Mouse (Mus musculus): ENCODE data around the gene BC055324.

Gene BC055324

DNA sequence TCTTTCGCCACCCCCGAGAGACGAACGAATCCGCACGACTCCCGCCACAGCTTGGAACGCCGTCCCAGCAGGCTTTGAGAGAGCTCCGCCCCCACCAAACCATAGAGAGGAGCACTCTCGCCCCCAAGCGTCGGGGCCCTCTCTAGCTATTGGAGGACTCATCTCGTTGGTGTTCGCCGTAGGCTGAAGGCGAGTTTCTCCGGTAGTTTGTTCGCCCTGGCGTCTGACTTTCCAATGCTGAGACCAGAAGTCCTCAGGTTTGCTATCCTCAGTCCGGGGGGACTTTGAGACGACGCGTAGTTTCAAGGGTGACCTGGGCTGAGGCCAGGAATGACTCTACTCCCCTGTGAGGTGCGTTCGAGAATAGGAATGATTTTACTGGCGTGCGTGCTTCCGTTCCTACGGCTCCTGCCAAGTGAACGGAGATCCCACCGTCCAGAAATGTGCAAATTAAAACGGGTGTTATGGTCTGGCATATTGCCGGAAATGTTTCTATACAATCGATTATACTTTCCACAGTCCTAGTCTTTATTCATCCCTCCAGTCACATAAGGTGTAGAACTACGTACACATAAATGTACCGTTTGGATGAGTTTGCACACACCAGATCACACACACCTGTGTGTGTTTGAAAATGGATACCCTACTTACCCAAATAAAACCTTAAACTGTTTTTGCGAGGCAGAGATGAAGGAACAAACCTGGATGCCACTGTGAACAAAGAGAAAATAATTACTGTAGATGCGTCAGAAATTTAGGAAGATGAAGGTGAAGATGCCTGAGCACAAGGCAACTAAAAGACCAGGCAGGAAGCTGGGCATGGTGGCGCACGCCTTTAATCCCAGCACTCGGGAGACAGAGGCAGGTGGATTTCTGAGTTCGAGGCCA is at the start of gene BC055324, which contains the start of gene Mettl18:
Gene BC055324, minus strand, starts transcription at position 76 of the 888 bp plus-strand sequence.
Gene Mettl18, plus strand, starts transcription at position 169 of the 888 bp plus-strand sequence.
- in situ Hi-C loops (cut with MboI; ENCODE audit: unreplicated experiment in 2 of 2): no loop called here

DNA sequence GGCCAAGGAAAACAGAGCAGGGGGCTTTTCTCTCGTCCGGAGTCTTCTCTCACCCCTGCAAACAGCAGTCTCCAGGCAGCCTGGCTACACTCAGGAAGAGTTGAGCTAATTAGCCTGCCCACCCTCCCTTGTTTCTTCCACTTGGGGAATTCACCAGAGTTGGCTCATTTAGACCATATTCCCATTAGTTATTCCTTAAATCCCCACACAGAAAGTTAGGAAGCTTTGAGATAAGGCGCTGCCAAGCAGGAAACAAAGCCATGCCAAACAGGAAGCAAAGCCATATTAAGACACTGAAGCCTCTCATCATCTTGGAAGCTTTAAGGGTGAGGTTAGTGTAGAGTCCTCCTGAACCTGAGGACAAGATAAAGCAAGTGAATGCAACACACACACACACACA is 49.0 kb upstream of the BC055324 start:
- in situ Hi-C loops (cut with MboI; ENCODE audit: unreplicated experiment in 2 of 2): no loop called here

DNA sequence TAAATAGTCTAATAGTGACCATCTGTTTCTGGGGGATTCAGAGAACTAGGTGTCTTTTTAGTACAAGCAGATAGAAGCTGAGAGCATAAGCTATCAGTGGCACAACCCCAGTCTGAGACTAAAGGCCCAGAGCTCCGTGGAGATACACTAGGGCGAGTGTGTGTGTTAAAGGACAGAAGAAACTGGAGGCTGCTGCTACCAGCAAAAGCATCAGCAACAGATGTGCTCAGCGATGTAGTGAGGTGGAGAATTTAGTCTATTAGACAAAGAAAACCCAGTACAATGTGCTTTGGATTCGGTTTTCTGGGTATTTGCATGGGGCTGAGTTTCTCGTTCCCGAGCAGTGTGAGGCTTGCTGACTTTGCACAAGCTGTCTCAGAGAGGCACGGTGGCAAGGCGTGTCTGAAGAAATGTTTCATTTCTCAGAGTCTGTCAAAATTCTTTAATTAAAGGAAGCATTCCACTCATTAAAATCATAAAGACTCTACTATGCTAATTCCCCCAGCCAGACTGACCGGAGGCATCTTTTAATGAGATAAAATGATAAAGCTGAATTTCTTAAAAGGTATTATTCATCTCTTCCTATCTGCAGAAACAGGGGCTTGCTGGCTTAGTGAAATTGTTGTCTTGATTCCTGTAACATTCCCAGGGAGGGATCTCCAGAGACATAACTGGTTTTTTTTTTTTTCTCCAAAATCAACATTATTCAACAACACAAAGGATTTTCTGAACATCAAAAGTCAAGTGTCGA is 46.0 kb upstream of the BC055324 start:
- in situ Hi-C loops (cut with MboI; ENCODE audit: unreplicated experiment in 2 of 2): no loop called here

- in situ Hi-C loops (cut with MboI; ENCODE audit: unreplicated experiment in 2 of 2): no loop called here
Observed at GRCm38 (mm10) chr1:164027416-164027815, 32.8 kb upstream of the BC055324 start.

DNA sequence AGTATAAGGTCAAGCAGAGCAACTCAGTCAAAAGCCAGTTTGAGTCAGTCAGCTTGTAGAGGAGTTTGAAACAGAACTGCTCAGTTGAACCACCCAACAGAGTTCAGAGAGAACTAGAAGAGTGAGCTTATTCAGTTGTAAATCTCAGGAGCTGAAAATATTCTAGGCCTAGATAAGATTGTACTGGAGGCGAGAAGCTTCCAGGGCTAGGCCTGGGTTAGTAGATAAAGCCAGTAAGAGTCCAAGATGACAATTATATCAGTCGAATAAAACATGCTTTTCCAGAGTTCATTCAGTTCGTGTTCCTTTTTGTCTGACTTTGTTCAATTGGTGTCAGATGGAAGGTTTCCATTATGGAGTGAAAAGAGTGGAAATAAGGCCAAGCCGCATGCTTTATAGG is 31.1 kb upstream of the BC055324 start:
- in situ Hi-C loops (cut with MboI; ENCODE audit: unreplicated experiment in 2 of 2): no loop called here

- in situ Hi-C loops (cut with MboI; ENCODE audit: unreplicated experiment in 2 of 2): loop anchor here in 1 of 2 experiments (25.0 kb wide), 1 partner anchor 1090 kb away; no protein-coding TSS in a partner anchor
Observed at GRCm38 (mm10) chr1:164022106-164022505, 27.5 kb upstream of the BC055324 start.

GRCm38 (mm10) chr1:164020746-164021145 is 26.1 kb upstream of the BC055324 start:
- in situ Hi-C loops (cut with MboI; ENCODE audit: unreplicated experiment in 2 of 2): loop anchor here in 1 of 2 experiments (25.0 kb wide), 1 partner anchor 1092 kb away; no protein-coding TSS in a partner anchor

DNA sequence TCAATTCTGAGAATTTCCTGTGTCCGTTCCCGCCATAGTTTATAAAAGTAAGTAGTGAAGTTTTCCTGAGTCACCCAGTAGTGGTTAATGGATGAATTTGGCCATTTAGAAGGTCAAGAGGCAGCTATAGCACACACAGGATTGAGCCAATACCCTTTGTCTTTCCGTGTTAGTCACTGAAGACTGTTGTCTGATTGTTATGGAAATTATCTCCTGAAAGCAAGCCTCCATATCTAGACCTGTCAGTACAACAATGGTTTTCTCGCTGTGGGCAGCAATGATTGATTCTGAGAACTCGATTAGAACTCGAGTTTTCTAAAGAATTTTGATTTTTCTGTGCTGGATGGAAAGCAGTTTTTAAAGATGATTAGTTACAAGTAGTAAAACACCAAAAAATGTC is 25.2 kb upstream of the BC055324 start:
- in situ Hi-C loops (cut with MboI; ENCODE audit: unreplicated experiment in 2 of 2): loop anchor here in 1 of 2 experiments (25.0 kb wide), 1 partner anchor 1093 kb away; no protein-coding TSS in a partner anchor

DNA sequence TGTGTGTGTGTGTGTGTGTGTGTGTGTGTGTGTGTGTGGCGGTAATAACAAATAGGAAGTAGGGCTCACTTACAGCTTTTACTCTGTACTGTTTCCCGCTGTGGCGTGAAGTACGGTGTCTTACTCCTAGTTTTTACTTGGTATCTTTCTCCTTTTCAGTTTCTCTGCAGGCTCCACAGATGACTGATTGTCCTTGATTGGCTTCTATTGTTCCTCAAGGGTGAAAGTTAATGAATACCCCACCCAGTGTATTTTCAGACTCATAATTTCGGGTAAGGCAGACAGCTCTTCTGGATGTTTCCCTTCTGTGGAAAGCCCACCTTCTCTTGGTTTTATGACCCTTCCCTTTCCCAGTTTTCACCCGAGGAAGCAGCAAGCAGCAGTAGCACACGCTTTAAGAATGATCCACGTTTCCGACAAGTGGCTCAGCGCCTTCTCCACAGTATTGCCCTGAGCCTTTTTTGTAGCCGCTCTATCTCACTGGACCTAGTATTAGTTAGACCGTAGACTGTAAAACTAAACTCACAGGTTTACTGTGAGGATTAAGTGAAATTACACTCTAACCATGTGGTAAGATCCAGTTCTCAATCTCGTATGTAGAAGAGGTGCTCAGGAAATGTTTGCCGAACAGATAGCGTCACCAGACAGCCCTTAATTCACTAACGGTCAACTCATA is 23.8 kb upstream of the BC055324 start:
- in situ Hi-C loops (cut with MboI; ENCODE audit: unreplicated experiment in 2 of 2): loop anchor here in 1 of 2 experiments (25.0 kb wide), 1 partner anchor 1094 kb away; no protein-coding TSS in a partner anchor

- in situ Hi-C loops (cut with MboI; ENCODE audit: unreplicated experiment in 2 of 2): loop anchor here in 1 of 2 experiments (25.0 kb wide), 1 partner anchor 1098 kb away; no protein-coding TSS in a partner anchor
Observed at GRCm38 (mm10) chr1:164014616-164015015, 20.0 kb upstream of the BC055324 start.

GRCm38 (mm10) chr1:164009235-164009634 is 14.6 kb upstream of the BC055324 start:
- in situ Hi-C loops (cut with MboI; ENCODE audit: unreplicated experiment in 2 of 2): loop anchor here (5.0 to 25.0 kb wide), 3 partner anchors 128 to 1103 kb away; no protein-coding TSS in a partner anchor

- in situ Hi-C loops (cut with MboI; ENCODE audit: unreplicated experiment in 2 of 2): loop anchor here in 1 of 2 experiments (25.0 kb wide), 1 partner anchor 1108 kb away; no protein-coding TSS in a partner anchor
Observed at GRCm38 (mm10) chr1:164004311-164004710, 9.7 kb upstream of the BC055324 start.

- in situ Hi-C loops (cut with MboI; ENCODE audit: unreplicated experiment in 2 of 2): loop anchor here in 1 of 2 experiments (25.0 kb wide), 1 partner anchor 1110 kb away; no protein-coding TSS in a partner anchor
Observed at GRCm38 (mm10) chr1:164001831-164002452, 7.3 kb upstream of the BC055324 start.

GRCm38 (mm10) chr1:163995609-163995913 is 965 bp upstream of the BC055324 start:
- in situ Hi-C loops (cut with MboI; ENCODE audit: unreplicated experiment in 2 of 2): no loop called here

GRCm38 (mm10) chr1:163994173-163994720 is 349 bp downstream of the BC055324 start:
- in situ Hi-C loops (cut with MboI; ENCODE audit: unreplicated experiment in 2 of 2): no loop called here

DNA sequence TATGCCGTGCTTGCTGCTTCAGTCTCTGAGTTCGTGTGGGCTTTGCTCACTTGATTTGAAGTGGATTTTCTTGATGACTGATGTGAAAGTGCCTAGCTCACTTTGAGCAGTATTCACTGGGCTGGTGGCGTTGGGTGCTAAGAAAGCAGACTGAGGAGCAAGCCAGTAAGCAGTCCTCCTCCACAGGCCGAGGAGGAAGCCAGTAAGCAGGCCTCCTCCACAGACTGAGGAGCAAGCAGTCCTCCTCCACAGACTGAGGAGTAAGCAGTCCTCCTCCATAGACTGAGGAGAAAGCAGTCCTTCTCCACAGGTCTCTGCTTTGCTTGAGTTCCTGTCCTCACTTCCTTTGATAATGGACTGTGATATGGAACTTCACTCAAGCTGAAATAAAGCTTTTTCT is 2.2 kb downstream of the BC055324 start:
- in situ Hi-C loops (cut with MboI; ENCODE audit: unreplicated experiment in 2 of 2): no loop called here

DNA sequence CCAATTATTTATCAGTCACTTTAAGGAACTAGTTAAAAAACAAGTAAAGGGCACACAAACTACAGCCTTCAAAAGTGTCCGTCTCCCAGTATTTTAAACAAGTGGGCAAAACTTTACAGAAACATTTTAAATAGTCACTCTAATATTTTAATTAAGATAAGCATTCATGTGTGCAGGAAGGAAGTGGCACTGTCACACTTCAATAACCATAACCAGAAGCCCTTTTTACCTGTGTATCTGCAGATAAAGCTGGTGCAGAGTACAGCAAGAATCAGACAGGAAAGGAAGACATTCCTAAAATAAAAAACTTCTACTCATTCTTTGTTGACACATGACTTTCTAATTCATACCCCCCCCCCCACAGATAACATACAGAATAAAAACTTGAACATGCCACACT is 18.1 kb downstream of the BC055324 start:
- in situ Hi-C loops (cut with MboI; ENCODE audit: unreplicated experiment in 2 of 2): no loop called here

DNA sequence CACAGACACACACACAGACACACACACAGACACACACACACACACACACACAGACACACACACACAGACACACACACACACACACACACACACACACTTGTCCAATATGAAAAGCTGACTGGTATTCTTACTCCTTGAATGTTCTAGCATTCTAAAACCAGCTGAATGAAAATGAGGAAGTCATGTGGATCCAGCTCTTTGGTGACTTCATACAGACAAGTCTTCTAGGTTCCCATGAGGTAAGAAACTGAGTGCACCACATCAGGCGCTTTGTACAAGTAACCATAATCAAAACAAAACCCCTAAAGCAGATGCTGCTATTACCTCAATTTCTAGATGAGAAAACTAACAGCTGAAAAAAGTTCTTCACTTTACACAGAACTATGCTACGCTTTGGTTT is 19.5 kb downstream of the BC055324 start:
- in situ Hi-C loops (cut with MboI; ENCODE audit: unreplicated experiment in 2 of 2): no loop called here

- in situ Hi-C loops (cut with MboI; ENCODE audit: unreplicated experiment in 2 of 2): no loop called here
Observed at GRCm38 (mm10) chr1:163974471-163974870, 20.1 kb downstream of the BC055324 start.
